Mouse (Mus musculus) intestine, postnatal 0 days (tissue): Measurements from ENCODE around the gene Pgc. TPM values are rescaled to one million over a fixed set of nuclear protein-coding genes. Genes with fewer than 3 reads are reported as not detected.
A peak's percentile ranks its signal among the peaks of the same experiment; 100 is the strongest.

Source experiments
- ATAC-seq: fragments of 200-750 bp; cut with Nextera tagmentation; 2 replicates; pipeline ENCODE4 v1.8.0; 2017; ENCODE audit warnings: mild to moderate bottlenecking, moderate TSS enrichment, moderate library complexity
- H3K27ac ChIP-seq: fragments of 300-500 bp; sonication (generic); 2 replicates; pipeline ENCODE4 v1.5.1; 2014; ENCODE audit warnings: mild to moderate bottlenecking, low read depth, low read length, moderate library complexity
- H3K27me3 ChIP-seq: fragments of 300-500 bp; sonication (generic); replicated peaks from 2 replicates; pipeline ENCODE4 v1.6.1; 2014; ENCODE audit warnings: low read length, mixed read lengths; ENCODE audit not compliant: control insufficient read depth, insufficient read depth
- H3K36me3 ChIP-seq: fragments of 300-500 bp; sonication (generic); 2 replicates; pipeline ENCODE4 v1.6.1; 2014; ENCODE audit warnings: mild to moderate bottlenecking, moderate library complexity; ENCODE audit not compliant: control insufficient read depth, insufficient read depth
- H3K4me1 ChIP-seq: fragments of 300-500 bp; sonication (generic); replicated peaks from 2 replicates; pipeline ENCODE4 v1.6.1; 2014; ENCODE audit warnings: antibody characterized with exemption, low read length, mixed read lengths; ENCODE audit not compliant: control insufficient read depth, insufficient read depth
- H3K4me2 ChIP-seq: fragments of 300-500 bp; sonication (generic); replicated peaks from 2 replicates; pipeline ENCODE4 v1.6.1; 2014; ENCODE audit warnings: low read depth, mild to moderate bottlenecking, moderate library complexity
- H3K4me3 ChIP-seq: fragments of 300-500 bp; sonication (generic); 2 replicates; pipeline ENCODE4 v1.5.1; 2014; ENCODE audit warnings: low read depth, low read length
- H3K9ac ChIP-seq: fragments of 300-500 bp; sonication (generic); 2 replicates; pipeline ENCODE4 v1.6.1; 2014; ENCODE audit warnings: mild to moderate bottlenecking, low read depth, low read length
- H3K9me3 ChIP-seq: fragments of 300-500 bp; sonication (generic); 2 replicates; pipeline ENCODE4 v1.6.1; 2016; ENCODE audit warnings: mixed run types; ENCODE audit not compliant: control insufficient read depth
- CTCF ChIP-seq: sonication (generic); IDR thresholded peaks from 2 replicates; pipeline ENCODE4 v1.5.1; 2016; ENCODE audit warnings: low read depth, mild to moderate bottlenecking, control low read depth, antibody characterized with exemption, moderate library complexity
- WGBS: fragments of 180-500 bp; shearing (Covaris S2); extraction: QIAGEN DNeasy Blood & Tissue Kit; methylation state at CpG from one replicate; pipeline ENCODE4 v1.1.7; 2014; 5-methylcytosine and 5-hydroxymethylcytosine counted together
- polyA plus RNA-seq: library from polyadenylated mRNA; unstranded; fragments of >200 nt; fragmentation: Nextera tagmentation; extraction: Ambion mirVana; gene quantifications from 2 replicates; pipeline ENCODE4 v1.2.1, GENCODE M21; 2015

The Pgc gene
- polyA plus RNA-seq, 1 experiment from 2014 or later: 7.4 TPM

DNA sequence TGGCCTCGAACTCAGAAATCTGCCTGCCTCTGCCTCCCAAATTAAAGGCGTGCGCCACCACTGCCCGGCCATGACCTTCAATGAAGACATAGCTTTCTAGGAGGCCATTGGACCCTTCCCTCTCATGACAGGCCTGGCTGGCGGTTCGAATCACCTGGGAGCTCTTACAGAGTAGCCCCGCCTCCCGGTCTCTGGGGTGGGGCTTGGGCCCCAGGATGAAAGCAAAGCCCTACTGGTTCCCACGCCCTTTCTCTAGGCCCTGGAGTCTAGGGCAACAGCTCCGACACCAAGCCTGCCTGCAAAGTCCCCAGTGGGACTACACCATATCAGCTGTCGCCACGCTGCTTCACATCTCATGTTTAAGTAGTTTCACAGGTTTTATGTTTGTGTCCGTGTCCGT lies 17.4 kb downstream of the Pgc start:
- Histone ChIP-seq H3K36me3 (no peaks in the 10 kb centered on the region; the same call in 1 of the 2 replicates), H3K27me3 (no peaks in the 10 kb centered on the region), H3K4me1 (peaks cover 7% of the 10 kb centered on the region; the same call in 1 of the 2 replicates), H3K9ac (no peak overlapping the region), H3K27ac (no peak overlapping the region), H3K9me3 (no peaks in the 10 kb centered on the region), H3K4me3 (no peak overlapping the region), H3K4me2 (no peak overlapping the region)
- WGBS: 93% methylated on average over 14 of the region's 14 CpGs
- no peak for ATAC-seq
- TF ChIP-seq CTCF: no peak

DNA sequence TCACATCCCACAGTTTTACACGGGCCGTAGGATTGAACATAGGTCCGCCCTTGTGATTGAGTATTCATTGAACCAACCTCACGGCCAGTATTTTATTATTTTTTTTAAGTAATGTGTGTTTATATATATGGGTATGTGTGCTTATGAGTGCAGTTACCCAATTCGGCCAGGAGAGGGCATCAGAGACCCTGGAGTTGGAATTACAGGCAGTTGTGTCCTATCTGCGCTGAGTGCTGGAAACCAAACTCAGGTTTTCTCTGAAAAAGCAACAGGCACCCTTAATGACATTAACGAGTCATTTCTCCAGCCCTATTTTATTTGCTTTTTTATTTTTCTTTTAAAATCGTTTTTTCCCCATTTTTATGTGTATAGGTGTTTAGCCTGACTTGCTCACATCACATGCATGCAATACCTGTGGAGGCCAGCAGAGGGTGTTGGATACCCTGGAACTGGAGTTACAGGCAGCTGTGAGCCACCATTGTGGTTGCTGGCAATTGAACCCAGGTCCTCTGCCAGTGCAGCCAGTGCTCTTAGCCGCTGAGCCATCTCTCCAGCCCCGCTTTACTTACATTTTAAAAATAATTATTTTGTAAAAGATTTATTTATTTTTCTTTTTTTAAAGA lies 18.2 kb downstream of the Pgc start:
- TF ChIP-seq CTCF: peak; percentile 58
- no peak for ATAC-seq
- peaks cover 7% of the 10 kb centered on the region; the same call in 1 of the 2 replicates for H3K4me1 ChIP-seq
- H3K9me3 ChIP-seq: no peaks in the 10 kb centered on the region
- no peak overlapping the region for H3K4me3 ChIP-seq
- H3K36me3 ChIP-seq: no peaks in the 10 kb centered on the region; the same call in 1 of the 2 replicates
- no peak overlapping the region for H3K4me2 ChIP-seq
- H3K9ac ChIP-seq: no peak overlapping the region
- no peaks in the 10 kb centered on the region for H3K27me3 ChIP-seq
- no peak overlapping the region for H3K27ac ChIP-seq
- 89% methylated on average over 10 of the region's 10 CpGs for WGBS

DNA sequence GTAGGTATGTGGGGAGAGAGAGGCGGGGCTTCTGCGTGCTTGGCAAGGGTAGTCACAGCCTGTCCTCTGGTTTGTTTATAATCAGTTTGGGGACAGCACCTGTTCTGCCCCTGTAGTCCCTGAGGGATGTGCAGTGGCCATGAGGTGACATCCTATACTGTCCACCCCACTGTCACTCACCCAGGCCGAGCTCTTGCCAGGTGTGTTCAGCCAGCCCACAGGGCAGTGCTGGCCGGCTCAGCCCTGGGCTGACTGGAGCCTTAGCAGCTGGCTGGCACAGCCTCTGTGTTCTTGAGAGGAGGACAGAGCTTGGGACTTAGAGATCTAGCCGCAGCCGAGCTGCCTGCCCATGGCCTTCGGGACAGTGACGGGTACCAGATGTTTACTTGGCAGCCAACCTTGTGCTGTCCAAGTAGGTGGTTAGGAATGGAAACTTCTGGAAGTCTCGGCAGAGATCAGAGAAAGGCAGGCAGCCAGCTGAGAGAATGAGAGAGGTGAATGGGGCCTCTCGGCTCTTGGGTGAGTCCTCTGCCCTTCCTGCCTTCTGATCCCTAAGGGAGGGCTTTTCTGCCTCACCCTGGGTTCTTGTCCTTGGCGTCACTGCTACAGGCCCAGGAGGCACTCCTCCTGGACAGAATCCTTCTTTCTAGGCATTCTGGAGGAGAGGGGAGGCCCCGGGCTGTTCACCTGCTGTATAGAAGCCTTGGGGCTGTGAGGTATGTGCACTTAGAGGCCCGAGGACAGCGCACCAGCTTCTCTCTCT lies 22.3 kb downstream of the Pgc start:
- no peaks in the 10 kb centered on the region for H3K27me3 ChIP-seq
- H3K36me3 ChIP-seq: no peaks in the 10 kb centered on the region; the same call in 1 of the 2 replicates
- H3K4me1 ChIP-seq: peaks cover 7% of the 10 kb centered on the region; the same call in 1 of the 2 replicates
- no peaks in the 10 kb centered on the region for H3K9me3 ChIP-seq
- WGBS: 30% methylated on average over 14 of the region's 14 CpGs
- no peak for TF ChIP-seq CTCF
- H3K4me3 ChIP-seq: no peak overlapping the region
- ATAC-seq: peak; percentile 31
- peak overlapping the region; percentile 41 for H3K4me2 ChIP-seq
- no peak overlapping the region for H3K9ac ChIP-seq
- peak overlapping the region; percentile 70 for H3K27ac ChIP-seq

DNA sequence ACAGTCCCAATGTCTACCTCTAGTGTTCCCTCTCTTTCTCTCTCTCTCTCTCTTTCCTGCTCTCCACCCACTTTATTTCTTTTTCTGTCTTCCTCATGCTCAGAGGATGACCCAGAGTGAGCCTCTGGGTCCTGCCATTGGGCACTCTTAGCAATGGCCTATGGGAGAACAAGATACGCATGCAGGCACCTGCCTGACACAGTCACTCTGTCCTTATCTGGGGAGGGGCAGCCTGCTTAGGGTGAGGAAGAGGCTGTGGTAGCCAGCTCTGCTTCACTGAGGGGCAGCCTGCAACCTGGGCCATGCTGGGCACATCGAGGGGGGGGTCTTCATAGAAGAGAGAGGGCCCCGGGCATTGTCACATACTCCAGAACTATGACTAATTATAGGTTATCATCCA lies 23.0 kb downstream of the Pgc start:
- Histone ChIP-seq H3K4me1 (peaks cover 12% of the 10 kb centered on the region; the same call in 1 of the 2 replicates), H3K9ac (no peak overlapping the region), H3K27me3 (no peaks in the 10 kb centered on the region), H3K4me2 (peak overlapping the region; percentile 41), H3K27ac (peak overlapping the region; percentile 70), H3K9me3 (no peaks in the 10 kb centered on the region), H3K4me3 (no peak overlapping the region), H3K36me3 (no peaks in the 10 kb centered on the region)
- WGBS: 56% methylated on average over 3 of the region's 3 CpGs
- no peak for TF ChIP-seq CTCF
- ATAC-seq: no peak

DNA sequence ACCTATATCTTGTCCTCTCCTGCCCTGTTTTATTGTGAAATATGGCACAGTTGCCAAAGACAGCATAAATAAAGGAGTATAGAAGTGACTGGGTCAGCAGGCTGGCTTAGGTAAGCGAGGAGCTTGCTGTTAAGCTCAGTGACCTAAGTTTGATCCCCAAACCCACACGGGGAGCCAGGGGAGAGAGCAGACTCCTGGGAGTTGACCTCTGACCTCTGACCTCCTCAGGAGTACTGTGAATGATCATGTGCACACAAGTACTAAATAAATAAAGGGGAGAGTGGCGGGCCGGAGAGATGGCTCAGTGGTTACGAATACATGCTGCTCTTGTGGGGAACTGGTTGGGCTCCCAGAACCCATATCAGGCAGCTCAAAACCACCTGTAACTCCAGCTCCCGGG lies 23.5 kb downstream of the Pgc start:
- 37% methylated on average over 6 of the region's 6 CpGs for WGBS
- no peak for TF ChIP-seq CTCF

DNA sequence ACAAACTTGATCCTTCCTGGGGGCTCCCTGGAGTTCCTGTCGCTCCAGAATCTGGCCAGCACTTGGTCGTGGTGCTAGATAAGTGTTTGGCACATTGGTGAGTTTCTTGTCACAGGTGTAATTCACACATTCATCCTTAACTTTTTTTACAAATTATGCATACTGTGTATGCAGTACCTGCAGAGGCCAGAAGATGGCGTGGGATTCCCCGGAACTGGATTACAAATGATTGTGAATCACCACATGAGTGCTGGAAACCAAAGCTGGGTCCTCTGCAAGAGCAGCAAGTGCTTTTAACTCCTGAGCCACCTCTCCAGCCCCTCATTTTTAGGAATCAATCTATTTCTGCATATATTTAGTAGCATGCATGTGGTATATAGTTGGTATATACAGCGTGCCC lies 25.2 kb downstream of the Pgc start:
- TF ChIP-seq CTCF: peak; percentile 50
- ATAC-seq: no peak
- Histone ChIP-seq H3K4me3 (no peak overlapping the region), H3K9me3 (no peaks in the 10 kb centered on the region), H3K27ac (peak overlapping the region; percentile 82; the same call in 1 of the 2 replicates), H3K4me1 (peaks cover 13% of the 10 kb centered on the region; the same call in 1 of the 2 replicates), H3K36me3 (no peaks in the 10 kb centered on the region), H3K9ac (no peak overlapping the region), H3K4me2 (no peak overlapping the region), H3K27me3 (no peaks in the 10 kb centered on the region)
- 81% methylated on average over 5 of the region's 5 CpGs for WGBS

More for the DNA sequence above, 23.5 kb downstream of the Pgc start:
- Histone ChIP-seq H3K4me2 (no peak overlapping the region; the same call in 1 of the 2 replicates), H3K27ac (peak overlapping the region; percentile 41), H3K4me1 (peaks cover 13% of the 10 kb centered on the region; the same call in 1 of the 2 replicates), H3K9ac (no peak overlapping the region), H3K9me3 (no peaks in the 10 kb centered on the region), H3K4me3 (no peak overlapping the region), H3K27me3 (no peaks in the 10 kb centered on the region), H3K36me3 (no peaks in the 10 kb centered on the region)
- no peak for ATAC-seq
